Mouse (Mus musculus): ENCODE results near the gene Ly6f. TPM values are rescaled to one million over a fixed set of nuclear protein-coding genes. Genes with fewer than 3 reads are reported as not detected.
"Not testable (repeated sequence)": the region's sequence is repeated elsewhere in the genome, so short reads cannot be mapped to it uniquely, and the experiment has no call there.

Ly6f gene
- polyA plus RNA-seq, 1 experiment = not detected

- not testable (repeated sequence) for H3K4me1 ChIP-seq (ENCODE audit: control insufficient read depth, insufficient read depth, insufficient read length, low read length); H3K27ac ChIP-seq (replicated peaks; ENCODE audit: low read depth, low read length); H3K4me3 ChIP-seq (ENCODE audit: insufficient read depth, low read depth, low read length)
These were observed 18.3 kb downstream of the Ly6f start for GRCm38 (mm10) chr15:75286512-75286911.

GRCm38 (mm10) chr15:75292377-75292776 lies 24.2 kb downstream of the Ly6f start:
- H3K4me1 ChIP-seq (ENCODE audit: control insufficient read depth, insufficient read depth, insufficient read length, low read length) = no peaks in the 10 kb centered on the region
- no peak overlapping the region for H3K27ac ChIP-seq (replicated peaks; ENCODE audit: low read depth, low read length)
- no peak overlapping the region for H3K4me3 ChIP-seq (ENCODE audit: insufficient read depth, low read depth, low read length)

GRCm38 (mm10) chr15:75293873-75294385 lies 25.7 kb downstream of the Ly6f start:
- no peak overlapping the region for H3K27ac ChIP-seq (replicated peaks; ENCODE audit: low read depth, low read length)
- H3K4me3 ChIP-seq (ENCODE audit: insufficient read depth, low read depth, low read length) = no peak overlapping the region
- H3K4me1 ChIP-seq (ENCODE audit: control insufficient read depth, insufficient read depth, insufficient read length, low read length) = no peaks in the 10 kb centered on the region

- no peak overlapping the region for H3K4me3 ChIP-seq (ENCODE audit: insufficient read depth, low read depth, low read length)
- no peak overlapping the region for H3K27ac ChIP-seq (replicated peaks; ENCODE audit: low read depth, low read length)
- H3K4me1 ChIP-seq (ENCODE audit: control insufficient read depth, insufficient read depth, insufficient read length, low read length) = no peaks in the 10 kb centered on the region
These were observed 37.9 kb downstream of the Ly6f start for GRCm38 (mm10) chr15:75306101-75306500.

GRCm38 (mm10) chr15:75309186-75309585 lies 41.0 kb downstream of the Ly6f start:
- H3K27ac ChIP-seq (replicated peaks; ENCODE audit: low read depth, low read length) = no peak overlapping the region
- H3K4me3 ChIP-seq (ENCODE audit: insufficient read depth, low read depth, low read length) = no peak overlapping the region
- no peaks in the 10 kb centered on the region for H3K4me1 ChIP-seq (ENCODE audit: control insufficient read depth, insufficient read depth, insufficient read length, low read length)

GRCm38 (mm10) chr15:75309946-75310345 lies 41.7 kb downstream of the Ly6f start:
- no peaks in the 10 kb centered on the region for H3K4me1 ChIP-seq (ENCODE audit: control insufficient read depth, insufficient read depth, insufficient read length, low read length)
- H3K27ac ChIP-seq (replicated peaks; ENCODE audit: low read depth, low read length) = no peak overlapping the region

GRCm38 (mm10) chr15:75314421-75314820 lies 46.2 kb downstream of the Ly6f start:
- no peaks in the 10 kb centered on the region for H3K4me1 ChIP-seq (ENCODE audit: control insufficient read depth, insufficient read depth, insufficient read length, low read length)
- no peak overlapping the region for H3K27ac ChIP-seq (replicated peaks; ENCODE audit: low read depth, low read length)
- no peak overlapping the region for H3K4me3 ChIP-seq (ENCODE audit: insufficient read depth, low read depth, low read length)

More at GRCm38 (mm10) chr15:75309946-75310345, 41.7 kb downstream of the Ly6f start:
- H3K4me3 ChIP-seq (ENCODE audit: insufficient read depth, low read depth, low read length) = no peak overlapping the region

- Histone ChIP-seq H3K4me3 (ENCODE audit: insufficient read depth, low read depth, low read length) (no peak overlapping the region), H3K4me1 (ENCODE audit: control insufficient read depth, insufficient read depth, insufficient read length, low read length) (no peaks in the 10 kb centered on the region), H3K27ac (replicated peaks; ENCODE audit: low read depth, low read length) (no peak overlapping the region)
These were observed 49.0 kb downstream of the Ly6f start for GRCm38 (mm10) chr15:75317255-75317654.

- Histone ChIP-seq H3K4me1 (ENCODE audit: control insufficient read depth, insufficient read depth, insufficient read length, low read length) (no peaks in the 10 kb centered on the region), H3K4me3 (ENCODE audit: insufficient read depth, low read depth, low read length) (no peak overlapping the region), H3K27ac (replicated peaks; ENCODE audit: low read depth, low read length) (no peak overlapping the region)
These were observed 50.4 kb downstream of the Ly6f start for GRCm38 (mm10) chr15:75318584-75318983.

- Histone ChIP-seq H3K4me3 (ENCODE audit: insufficient read depth, low read depth, low read length) (no peak overlapping the region), H3K4me1 (ENCODE audit: control insufficient read depth, insufficient read depth, insufficient read length, low read length) (no peaks in the 10 kb centered on the region), H3K27ac (replicated peaks; ENCODE audit: low read depth, low read length) (no peak overlapping the region)
These were observed 51.9 kb downstream of the Ly6f start for GRCm38 (mm10) chr15:75320104-75320503.

Other genes starting within 250 kb of the Ly6f start
- gene Ly6c1, start 219.6 kb upstream of the Ly6f start, polyA plus RNA-seq (2012; ENCODE audit: insufficient read depth, insufficient read length, missing spikeins) = 148 and 362 TPM in 2 replicates
- 2.5 and 3.0 TPM in 2 replicates for gene Ly6c2, start 156.5 kb upstream of the Ly6f start, polyA plus RNA-seq (2012; ENCODE audit: insufficient read depth, insufficient read length, missing spikeins)
- not detected in 2 replicates for gene Ly6g, start 113.2 kb upstream of the Ly6f start, polyA plus RNA-seq (2012; ENCODE audit: insufficient read depth, insufficient read length, missing spikeins)
- not detected in 2 replicates for gene BC025446, start 52.0 kb upstream of the Ly6f start, polyA plus RNA-seq (2012; ENCODE audit: insufficient read depth, insufficient read length, missing spikeins)